Mouse (Mus musculus) forebrain, embryonic 11.5 days (tissue): ENCODE measurements at regions not wholly inside any gene's neighbourhood (a gene's known extent, or its start where the extent isn't known, plus 50 kb on each side); places are given as distances from the start of the nearest gene placed in this dataset.

Experiments
- ATAC-seq: fragments of 200-750 bp; cut with Nextera tagmentation; replicated peaks from 2 replicates; pipeline ENCODE4 v1.8.0; 2017; ENCODE audit warnings: moderate TSS enrichment; ENCODE audit not compliant: low FRiP score
- DNase-seq: peaks from one replicate; pipeline ENCODE4 v3.0.0-alpha.2; 2017; ENCODE audit warnings: low spot score
- H3K27ac ChIP-seq: fragments of 300-500 bp; sonication (generic); 2 replicates; pipeline ENCODE4 v1.5.1; 2014; ENCODE audit warnings: low read depth, low read length
- H3K27me3 ChIP-seq: fragments of 300-500 bp; sonication (generic); 2 replicates; pipeline ENCODE4 v1.6.1; 2014; ENCODE audit warnings: mild to moderate bottlenecking, low read length, mixed read lengths; ENCODE audit not compliant: control insufficient read depth, insufficient read depth
- H3K36me3 ChIP-seq: fragments of 300-500 bp; sonication (generic); 2 replicates; pipeline ENCODE4 v1.6.1; 2014; ENCODE audit warnings: mild to moderate bottlenecking, low read length, moderate library complexity, mixed read lengths; ENCODE audit not compliant: control insufficient read depth, insufficient read depth
- H3K4me1 ChIP-seq: fragments of 300-500 bp; sonication (generic); replicated peaks from 2 replicates; pipeline ENCODE4 v1.6.1; 2014; ENCODE audit warnings: low read length, mixed read lengths; ENCODE audit not compliant: control insufficient read depth, insufficient read depth
- H3K4me2 ChIP-seq: fragments of 300-500 bp; sonication (generic); 2 replicates; pipeline ENCODE4 v1.6.1; 2014; ENCODE audit warnings: low read depth, mild to moderate bottlenecking, low read length, moderate library complexity, mixed read lengths; ENCODE audit not compliant: severe bottlenecking
- H3K4me3 ChIP-seq: fragments of 300-500 bp; sonication (generic); 2 replicates; pipeline ENCODE4 v1.5.1; 2014; ENCODE audit warnings: low read depth, low read length
- H3K9ac ChIP-seq: fragments of 300-500 bp; sonication (generic); 2 replicates; pipeline ENCODE4 v1.6.1; 2014; ENCODE audit warnings: low read length
- H3K9me3 ChIP-seq: fragments of 300-500 bp; sonication (generic); 2 replicates; pipeline ENCODE4 v1.6.1; 2016; ENCODE audit warnings: low read length, mixed read lengths; ENCODE audit not compliant: control insufficient read depth
- WGBS: fragments of 180-500 bp; shearing (Covaris S2); extraction: QIAGEN DNeasy Blood & Tissue Kit; methylation state at CpG from one replicate; pipeline ENCODE4 v1.1.7; 2014; 5-methylcytosine and 5-hydroxymethylcytosine counted together

GRCm38 (mm10) chr7:71289702-71290101 is 61.6 kb downstream of the Gm10295 start:
- no peak overlapping the region for H3K4me2 ChIP-seq
- ATAC-seq (no peak), DNase-seq (no peak)
- no peaks in the 10 kb centered on the region for H3K9me3 ChIP-seq
- no peak overlapping the region for H3K9ac ChIP-seq
- H3K27ac ChIP-seq = no peak overlapping the region
- H3K4me1 ChIP-seq = no peaks in the 10 kb centered on the region
- H3K27me3 ChIP-seq = no peaks in the 10 kb centered on the region
- WGBS = 76% methylated on average over 4 of the region's 4 CpGs
- H3K36me3 ChIP-seq = no peaks in the 10 kb centered on the region
- no peak overlapping the region for H3K4me3 ChIP-seq

- H3K36me3 ChIP-seq = no peaks in the 10 kb centered on the region
- ATAC-seq (no peak), DNase-seq (no peak)
- 85% methylated on average over 5 of the region's 5 CpGs for whole genome bisulfite sequencing
- no peak overlapping the region for H3K4me3 ChIP-seq
- H3K27me3 ChIP-seq = no peaks in the 10 kb centered on the region
- no peak overlapping the region for H3K9ac ChIP-seq
- H3K4me1 ChIP-seq = no peaks in the 10 kb centered on the region
- no peaks in the 10 kb centered on the region for H3K9me3 ChIP-seq
- H3K27ac ChIP-seq = no peak overlapping the region
- no peak overlapping the region for H3K4me2 ChIP-seq
Measured at GRCm38 (mm10) chr7:71289266-71289665, 62.0 kb downstream of the Gm10295 start.

GRCm38 (mm10) chr7:71287441-71287840 is 63.8 kb downstream of the Gm10295 start:
- H3K36me3 ChIP-seq = no peaks in the 10 kb centered on the region
- H3K27me3 ChIP-seq = no peaks in the 10 kb centered on the region
- no peak overlapping the region for H3K4me2 ChIP-seq
- no peak for ATAC-seq
- no peak overlapping the region for H3K9ac ChIP-seq
- H3K27ac ChIP-seq = no peak overlapping the region
- H3K9me3 ChIP-seq = no peaks in the 10 kb centered on the region
- no peak overlapping the region for H3K4me3 ChIP-seq
- no peaks in the 10 kb centered on the region for H3K4me1 ChIP-seq
- WGBS = 87% methylated on average over 7 of the region's 7 CpGs
- DNase-seq = no peak

- no peak overlapping the region for H3K27ac ChIP-seq
- DNase-seq = no peak
- no peaks in the 10 kb centered on the region for H3K27me3 ChIP-seq
- H3K36me3 ChIP-seq = no peaks in the 10 kb centered on the region
- no peak overlapping the region for H3K4me2 ChIP-seq
- H3K4me3 ChIP-seq = no peak overlapping the region
- ATAC-seq = no peak
- H3K9ac ChIP-seq = no peak overlapping the region
- no peaks in the 10 kb centered on the region for H3K9me3 ChIP-seq
- no peaks in the 10 kb centered on the region for H3K4me1 ChIP-seq
Measured at GRCm38 (mm10) chr7:71284246-71284645, 67.0 kb downstream of the Gm10295 start.

GRCm38 (mm10) chr7:71283419-71283818 is 67.9 kb downstream of the Gm10295 start:
- H3K36me3 ChIP-seq = no peaks in the 10 kb centered on the region
- DNase-seq (no peak), ATAC-seq (no peak)
- no peak overlapping the region for H3K9ac ChIP-seq
- H3K9me3 ChIP-seq = no peaks in the 10 kb centered on the region
- WGBS = 90% methylated on average over 3 of the region's 3 CpGs
- no peak overlapping the region for H3K27ac ChIP-seq
- no peak overlapping the region for H3K4me2 ChIP-seq
- H3K4me1 ChIP-seq = no peaks in the 10 kb centered on the region
- no peaks in the 10 kb centered on the region for H3K27me3 ChIP-seq
- H3K4me3 ChIP-seq = no peak overlapping the region

- Histone ChIP-seq H3K36me3 (no peaks in the 10 kb centered on the region), H3K4me2 (no peak overlapping the region), H3K27ac (no peak overlapping the region), H3K9ac (no peak overlapping the region), H3K9me3 (no peaks in the 10 kb centered on the region), H3K4me3 (no peak overlapping the region), H3K4me1 (no peaks in the 10 kb centered on the region), H3K27me3 (no peaks in the 10 kb centered on the region)
- no peak for DNase-seq
- WGBS = 85% methylated on average over 8 of the region's 8 CpGs
- no peak for ATAC-seq
Measured at GRCm38 (mm10) chr7:71266101-71266500, 85.2 kb downstream of the Gm10295 start.

- Histone ChIP-seq H3K4me1 (no peaks in the 10 kb centered on the region), H3K36me3 (no peaks in the 10 kb centered on the region), H3K27ac (no peak overlapping the region), H3K9me3 (no peaks in the 10 kb centered on the region), H3K27me3 (no peaks in the 10 kb centered on the region), H3K4me2 (no peak overlapping the region), H3K9ac (no peak overlapping the region), H3K4me3 (no peak overlapping the region)
- ATAC-seq (no peak), DNase-seq (no peak)
- WGBS = 86% methylated on average over 1 of the region's 1 CpGs
Measured at GRCm38 (mm10) chr7:71264115-71264514, 87.2 kb downstream of the Gm10295 start.

GRCm38 (mm10) chr7:71249669-71250068 is 101.6 kb downstream of the Gm10295 start:
- DNase-seq = no peak
- H3K27me3 ChIP-seq = no peaks in the 10 kb centered on the region
- no peak overlapping the region for H3K9ac ChIP-seq
- H3K9me3 ChIP-seq = no peaks in the 10 kb centered on the region
- H3K36me3 ChIP-seq = no peaks in the 10 kb centered on the region
- no peak overlapping the region for H3K4me3 ChIP-seq
- no peaks in the 10 kb centered on the region for H3K4me1 ChIP-seq
- no peak overlapping the region for H3K4me2 ChIP-seq
- WGBS = 81% methylated on average over 2 of the region's 2 CpGs
- no peak for ATAC-seq
- H3K27ac ChIP-seq = no peak overlapping the region

GRCm38 (mm10) chr7:71249216-71249615 is 102.1 kb downstream of the Gm10295 start:
- DNase-seq = no peak
- Histone ChIP-seq H3K9me3 (no peaks in the 10 kb centered on the region), H3K4me1 (no peaks in the 10 kb centered on the region), H3K4me3 (no peak overlapping the region), H3K9ac (no peak overlapping the region), H3K27me3 (no peaks in the 10 kb centered on the region), H3K36me3 (no peaks in the 10 kb centered on the region), H3K4me2 (no peak overlapping the region), H3K27ac (no peak overlapping the region)
- no peak for ATAC-seq
- WGBS = 77% methylated on average over 5 of the region's 5 CpGs
